Mouse (Mus musculus) forebrain, postnatal 0 days (tissue): ENCODE data around the gene Shcbp1l. TPM values are rescaled to one million over a fixed set of nuclear protein-coding genes. Genes with fewer than 3 reads are reported as not detected.
A peak's percentile ranks its signal among the peaks of the same experiment; 100 is the strongest.
"Not testable (repeated sequence)": the region's sequence is repeated elsewhere in the genome, so short reads cannot be mapped to it uniquely, and the experiment has no call there.

ENCODE experiments used
- ATAC-seq: fragments of 200-750 bp; cut with Nextera tagmentation; 2 replicates; pipeline ENCODE4 v1.8.0; 2017; ENCODE audit warnings: mild to moderate bottlenecking, moderate library complexity
- DNase-seq: peaks from one replicate; pipeline ENCODE4 v3.0.0-alpha.2; 2015
- H3K27ac ChIP-seq: fragments of 300-500 bp; sonication (generic); 2 replicates; pipeline ENCODE4 v1.5.1; 2014; ENCODE audit warnings: low read depth, mild to moderate bottlenecking, antibody characterized with exemption, low read length, moderate library complexity, mixed read lengths
- H3K27me3 ChIP-seq: fragments of 300-500 bp; sonication (generic); 2 replicates; pipeline ENCODE4 v1.6.1; 2014; ENCODE audit warnings: mild to moderate bottlenecking, low read length, mixed read lengths; ENCODE audit not compliant: insufficient read depth
- H3K36me3 ChIP-seq: fragments of 300-500 bp; sonication (generic); 2 replicates; pipeline ENCODE4 v1.6.1; 2014; ENCODE audit warnings: mild to moderate bottlenecking, moderate library complexity; ENCODE audit not compliant: insufficient read depth
- H3K4me1 ChIP-seq: fragments of 300-500 bp; sonication (generic); 2 replicates; pipeline ENCODE4 v1.6.1; 2014; ENCODE audit warnings: antibody characterized with exemption; ENCODE audit not compliant: insufficient read depth
- H3K4me2 ChIP-seq: fragments of 300-500 bp; sonication (generic); 2 replicates; pipeline ENCODE4 v1.6.1; 2014; ENCODE audit warnings: low read depth, mild to moderate bottlenecking, moderate library complexity
- H3K4me3 ChIP-seq: fragments of 300-500 bp; sonication (generic); 2 replicates; pipeline ENCODE4 v1.5.1; 2014; ENCODE audit warnings: low read depth, low read length, mixed read lengths
- H3K9ac ChIP-seq: fragments of 300-500 bp; sonication (generic); 2 replicates; pipeline ENCODE4 v1.6.1; 2014; ENCODE audit warnings: mild to moderate bottlenecking
- H3K9me3 ChIP-seq: fragments of 300-500 bp; sonication (generic); 2 replicates; pipeline ENCODE4 v1.6.1; 2016; ENCODE audit warnings: low read length
- CTCF ChIP-seq: sonication (generic); IDR thresholded peaks from 2 replicates; pipeline ENCODE4 v1.5.1; 2016; ENCODE audit warnings: antibody characterized with exemption, control low read depth, low read depth
- WGBS: fragments of 180-500 bp; shearing (Covaris S2); extraction: QIAGEN DNeasy Blood & Tissue Kit; methylation state at CpG from one replicate; pipeline ENCODE4 v1.1.7; 2014; 5-methylcytosine and 5-hydroxymethylcytosine counted together
- polyA plus RNA-seq: library from polyadenylated mRNA; unstranded; fragments of >200 nt; fragmentation: Nextera tagmentation; extraction: Ambion mirVana; gene quantifications from 2 replicates; pipeline ENCODE4 v1.2.1, GENCODE M21; 2015
- total RNA-seq: library from RNA; depleted of rRNA; stranded (reverse); fragments of >200 nt; gene quantifications from 2 replicates; pipeline ENCODE4 v1.2.3, GENCODE M21; 2014

Shcbp1l gene
- total and polyA plus RNA-seq, 2 experiments from 2014 or later: 1.4 to 3.1 TPM

DNA sequence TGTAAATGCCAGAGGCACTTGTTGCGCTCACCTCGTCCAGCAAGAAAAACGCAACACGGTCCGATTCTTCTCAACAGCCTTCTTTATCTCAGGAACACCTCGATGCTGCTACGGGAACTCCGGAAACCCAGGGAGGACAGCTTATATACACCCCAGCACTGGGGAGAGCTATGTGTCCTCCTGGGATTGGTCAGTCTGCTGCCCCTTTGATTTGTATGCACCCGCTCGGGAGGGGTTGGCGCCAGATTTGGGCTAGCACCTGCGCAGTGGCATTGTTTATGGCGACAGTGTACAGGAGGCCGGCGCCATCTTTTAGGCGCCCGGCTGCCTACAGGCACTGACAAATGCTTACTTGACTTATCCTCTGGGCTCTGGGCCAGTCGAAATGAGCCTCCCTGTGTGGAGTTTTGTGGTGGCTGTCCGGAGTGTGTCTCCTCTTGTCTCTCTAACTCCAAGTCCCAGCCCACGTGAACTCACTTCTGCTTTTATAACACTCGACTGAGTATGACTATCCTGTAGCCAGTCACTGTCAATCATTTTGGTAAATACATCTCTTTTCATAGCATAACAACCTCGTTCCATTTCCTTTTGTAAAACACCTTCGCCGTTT, 10.7 kb upstream of the Shcbp1l start:
- 87% methylated on average over 24 of the region's 24 CpGs for WGBS
- not testable (repeated sequence) for H3K4me1 ChIP-seq, H3K27me3 ChIP-seq, H3K9me3 ChIP-seq, ATAC-seq, H3K4me2 ChIP-seq, H3K9ac ChIP-seq, H3K27ac ChIP-seq, H3K36me3 ChIP-seq, DNase-seq, H3K4me3 ChIP-seq

- 95% methylated on average over 4 of the region's 4 CpGs for WGBS
- Histone ChIP-seq H3K27ac (no peak overlapping the region), H3K4me3 (no peak overlapping the region), H3K27me3 (no peaks in the 10 kb centered on the region), H3K9ac (no peak overlapping the region), H3K9me3 (no peaks in the 10 kb centered on the region), H3K36me3 (no peaks in the 10 kb centered on the region), H3K4me2 (no peak overlapping the region), H3K4me1 (no peaks in the 10 kb centered on the region)
- no peak for TF ChIP-seq CTCF
- ATAC-seq: no peak
- DNase-seq: no peak
These were observed 10.0 kb upstream of the Shcbp1l start for GRCm38 (mm10) chr1:153414962-153415361.

GRCm38 (mm10) chr1:153415742-153416141, 9.2 kb upstream of the Shcbp1l start:
- not testable (repeated sequence) for H3K9ac ChIP-seq, DNase-seq, ATAC-seq, H3K9me3 ChIP-seq, H3K27ac ChIP-seq, H3K4me2 ChIP-seq, H3K27me3 ChIP-seq, H3K4me3 ChIP-seq, H3K36me3 ChIP-seq, H3K4me1 ChIP-seq
- 83% methylated on average over 2 of the region's 5 CpGs for WGBS

DNA sequence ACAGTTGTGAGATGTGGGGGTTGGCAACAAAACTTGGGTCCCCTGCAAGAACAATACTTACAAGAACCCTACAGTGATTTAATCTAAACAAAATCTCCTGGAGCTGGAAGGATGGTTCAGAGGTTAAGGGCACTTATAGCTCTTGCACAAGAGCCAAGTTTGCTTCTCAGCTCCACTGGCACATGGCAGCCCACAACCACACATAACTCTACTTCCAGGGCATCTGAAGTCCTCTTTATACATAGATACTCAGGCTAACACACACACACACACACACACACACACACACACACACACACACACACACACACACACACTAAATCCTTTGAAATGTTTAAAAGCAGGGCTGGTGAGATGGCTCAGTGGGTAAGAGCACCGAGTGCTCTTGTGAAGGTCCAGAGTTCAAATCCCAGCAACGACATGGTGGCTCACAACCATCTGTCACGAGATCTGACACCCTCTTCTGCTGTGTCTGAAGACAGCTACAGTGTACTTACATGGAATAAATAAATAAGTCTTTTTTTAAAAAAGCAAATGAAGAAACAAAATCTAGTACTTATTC, 8.6 kb upstream of the Shcbp1l start:
- not testable (repeated sequence) for H3K36me3 ChIP-seq, H3K9ac ChIP-seq, H3K4me2 ChIP-seq, H3K4me3 ChIP-seq, H3K4me1 ChIP-seq, DNase-seq, H3K9me3 ChIP-seq, H3K27me3 ChIP-seq, ATAC-seq, H3K27ac ChIP-seq
- WGBS: 80% methylated on average over 3 of the region's 3 CpGs

- not testable (repeated sequence) for DNase-seq, H3K4me2 ChIP-seq, H3K9me3 ChIP-seq, H3K4me3 ChIP-seq, H3K4me1 ChIP-seq, H3K27ac ChIP-seq, H3K9ac ChIP-seq, H3K27me3 ChIP-seq, H3K36me3 ChIP-seq
- ATAC-seq: peak; percentile 69
- 48% methylated on average over 4 of the region's 4 CpGs for WGBS
These were observed 7.2 kb upstream of the Shcbp1l start for GRCm38 (mm10) chr1:153417805-153418204.

GRCm38 (mm10) chr1:153424271-153424670, 691 bp upstream of the Shcbp1l start:
- ATAC-seq: peak; percentile 67
- WGBS: 29% methylated on average over 12 of the region's 12 CpGs
- H3K36me3 ChIP-seq: no peaks in the 10 kb centered on the region
- TF ChIP-seq CTCF: peak; percentile 42
- peak overlapping the region; percentile 55 for H3K4me3 ChIP-seq
- no peaks in the 10 kb centered on the region for H3K9me3 ChIP-seq
- H3K27me3 ChIP-seq: no peaks in the 10 kb centered on the region
- H3K4me1 ChIP-seq: peaks cover 6% of the 10 kb centered on the region; the same call in 1 of the 2 replicates
- H3K27ac ChIP-seq: no peak overlapping the region
- H3K9ac ChIP-seq: peak overlapping the region; percentile 74; the same call in 1 of the 2 replicates
- H3K4me2 ChIP-seq: peak overlapping the region; percentile 96
- peak; percentile 49 for DNase-seq

DNA sequence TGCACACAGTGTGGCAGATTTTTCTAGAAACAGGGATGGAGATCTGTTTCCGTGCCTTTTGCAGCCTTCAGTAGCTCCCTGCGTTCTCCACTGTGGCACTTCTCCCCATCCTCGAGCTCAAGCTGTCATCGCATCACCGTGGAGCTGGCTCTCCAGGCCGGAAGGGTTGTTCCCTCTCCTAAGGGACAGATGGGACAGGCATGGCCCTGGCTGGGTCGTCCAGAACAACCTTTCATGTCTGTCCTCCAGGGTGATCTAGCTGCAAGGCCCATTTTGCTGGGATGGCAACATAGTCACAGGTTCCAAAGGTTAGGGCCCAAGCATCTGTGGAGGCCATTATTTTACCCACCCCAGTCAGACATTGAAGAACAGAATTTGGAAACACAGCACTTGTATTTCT, 6.2 kb downstream of the Shcbp1l start:
- Histone ChIP-seq H3K27ac (no peak overlapping the region), H3K9me3 (no peaks in the 10 kb centered on the region), H3K9ac (no peak overlapping the region), H3K36me3 (no peaks in the 10 kb centered on the region), H3K4me3 (no peak overlapping the region), H3K27me3 (no peaks in the 10 kb centered on the region), H3K4me1 (no peaks in the 10 kb centered on the region), H3K4me2 (no peak overlapping the region)
- ATAC-seq (no peak), DNase-seq (no peak)
- no peak for TF ChIP-seq CTCF
- 77% methylated on average over 7 of the region's 7 CpGs for WGBS
